Mouse (Mus musculus): ENCODE measurements around the gene Cd68. TPM values are rescaled to one million over a fixed set of nuclear protein-coding genes. Genes with fewer than 3 reads are reported as not detected.

Gene Cd68
- polyA plus RNA-seq, 1 experiment: 1.2 TPM

- TF ChIP-seq GATA1 (IDR thresholded peaks at IDR 0.05; ENCODE audit: low read length): no peak
These were observed 37.7 kb downstream of the Cd68 start for GRCm38 (mm10) chr11:69628286-69628685.

- no peak for TF ChIP-seq GATA1 (IDR thresholded peaks at IDR 0.05; ENCODE audit: low read length)
These were observed 42.9 kb downstream of the Cd68 start for GRCm38 (mm10) chr11:69623006-69623405.

DNA sequence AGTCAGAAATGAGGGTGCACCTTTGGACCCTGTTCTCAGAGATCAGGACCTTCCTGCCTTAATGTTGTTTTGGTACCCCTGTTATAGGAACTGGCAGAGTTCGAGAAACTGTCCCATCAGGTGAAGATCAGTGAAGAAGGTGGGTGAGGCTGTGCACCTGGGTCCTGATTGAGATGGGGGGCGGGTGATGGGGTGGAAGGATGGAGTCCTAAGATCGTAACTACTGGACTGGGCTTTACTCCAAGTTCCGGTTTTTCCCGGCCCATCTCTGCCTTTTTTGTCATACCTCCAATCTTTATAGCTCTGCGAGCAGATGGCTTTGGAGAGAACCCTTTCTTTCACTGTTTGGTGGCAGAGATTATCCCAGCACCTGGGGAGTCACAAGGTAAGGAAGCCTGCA is 43.5 kb downstream of the Cd68 start:
- no peak for TF ChIP-seq GATA1 (IDR thresholded peaks at IDR 0.05; ENCODE audit: low read length)

DNA sequence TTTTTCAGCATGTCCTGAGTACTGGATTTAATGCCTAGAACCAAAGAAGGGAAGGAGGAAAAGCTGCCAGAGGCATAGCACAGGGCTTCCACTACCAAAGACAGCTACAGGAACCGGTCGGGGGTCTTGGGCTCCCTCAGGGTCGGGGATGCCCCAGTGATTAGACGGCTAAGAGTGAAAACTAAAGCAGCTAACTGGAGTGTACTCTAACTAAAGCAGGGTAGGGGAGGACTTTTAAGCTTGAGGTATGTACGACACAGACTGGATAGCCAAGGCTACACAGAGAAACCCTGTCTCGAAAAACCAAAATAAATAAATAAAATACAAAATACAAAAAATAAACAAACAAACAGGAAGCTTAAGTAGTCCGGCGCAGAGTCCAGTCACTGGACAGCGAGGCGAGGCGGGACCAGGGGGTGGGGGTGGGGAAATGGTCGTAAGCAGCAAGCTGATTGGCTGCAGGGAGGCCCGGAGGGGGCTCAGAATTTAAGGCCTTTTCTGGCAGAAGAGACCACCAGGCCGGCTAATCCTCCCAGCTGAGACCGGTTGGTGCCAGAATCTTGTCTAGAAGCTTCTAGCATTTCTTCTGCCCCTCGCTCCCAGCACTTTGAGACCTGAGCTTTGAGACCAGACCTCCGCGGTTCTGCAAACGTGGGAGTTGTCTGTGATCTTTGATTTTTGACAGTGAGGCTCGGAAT is 44.2 kb downstream of the Cd68 start, which contains the start of gene Sat2:
TSS of gene Sat2 (plus strand) at position 454 of the 698 bp plus-strand sequence.
- no peak for TF ChIP-seq GATA1 (IDR thresholded peaks at IDR 0.05; ENCODE audit: low read length)

- no peak for TF ChIP-seq GATA1 (IDR thresholded peaks at IDR 0.05; ENCODE audit: low read length)
These were observed 45.4 kb downstream of the Cd68 start for GRCm38 (mm10) chr11:69620394-69621081.

GRCm38 (mm10) chr11:69617805-69618204 is 48.1 kb downstream of the Cd68 start, which contains the start of gene Shbg:
Shbg (minus strand) TSS chr11:69617905.
- no peak for TF ChIP-seq GATA1 (IDR thresholded peaks at IDR 0.05; ENCODE audit: low read length)

DNA sequence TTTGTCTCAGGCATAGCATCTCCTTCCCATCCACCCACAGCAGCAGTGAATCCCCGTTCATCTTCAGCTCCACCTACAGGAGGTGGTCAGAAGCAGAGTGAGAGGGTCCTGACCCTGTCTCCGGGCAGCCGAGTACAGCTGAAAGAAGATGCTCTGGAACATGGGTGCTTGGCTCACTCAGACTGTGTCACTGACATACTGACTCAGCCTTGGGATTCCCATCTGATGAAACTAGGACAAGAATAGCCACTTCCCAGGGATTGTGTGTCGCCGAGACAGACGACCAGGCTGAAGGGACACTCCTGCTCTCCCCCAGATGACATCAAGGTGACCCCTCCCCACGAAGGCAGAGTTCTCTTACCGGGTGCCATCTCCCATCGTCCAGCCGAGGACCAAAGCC is 49.2 kb downstream of the Cd68 start:
- TF ChIP-seq GATA1 (IDR thresholded peaks at IDR 0.05; ENCODE audit: low read length): no peak

Other genes starting within 250 kb of the Cd68 start
- 0.01 and 0.02 TPM in 2 replicates for gene Dnah2, start 117.0 kb downstream of the Cd68 start, polyA plus RNA-seq (2012)
- 0.66 and 0.68 TPM in 2 replicates for gene Efnb3, start 105.9 kb downstream of the Cd68 start, polyA plus RNA-seq (2012)
- gene Wrap53, start 85.9 kb downstream of the Cd68 start, polyA plus RNA-seq (2012): 11.0 and 23.0 TPM in 2 replicates
- 209 and 211 TPM in 2 replicates for gene Trp53, start 85.8 kb downstream of the Cd68 start, polyA plus RNA-seq (2012)
- 69.6 and 87.4 TPM in 2 replicates for gene Atp1b2, start 60.2 kb downstream of the Cd68 start, polyA plus RNA-seq (2012)
- gene Shbg, start 48.2 kb downstream of the Cd68 start, polyA plus RNA-seq (2012): not detected in 2 replicates
- gene Sat2, start 44.1 kb downstream of the Cd68 start, polyA plus RNA-seq (2012): not detected in 2 replicates
- 76.6 and 104 TPM in 2 replicates for gene Fxr2, start 33.2 kb downstream of the Cd68 start, polyA plus RNA-seq (2012)
- gene Sox15, start 10.8 kb downstream of the Cd68 start, polyA plus RNA-seq (2012): 0.30 and 0.49 TPM in 2 replicates
- 24.4 and 30.0 TPM in 2 replicates for gene Mpdu1, start 3.5 kb downstream of the Cd68 start, polyA plus RNA-seq (2012)
- gene Eif4a1, start 6.3 kb upstream of the Cd68 start, polyA plus RNA-seq (2012): 326 and 403 TPM in 2 replicates
- gene Senp3, start 15.9 kb upstream of the Cd68 start, polyA plus RNA-seq (2012): 117 and 153 TPM in 2 replicates
- not detected in 2 replicates for gene Tnfsf13, start 19.6 kb upstream of the Cd68 start, polyA plus RNA-seq (2012)
- not detected in 2 replicates for gene Tnfsf12, start 29.7 kb upstream of the Cd68 start, polyA plus RNA-seq (2012)
- not detected in 2 replicates for gene Tnfsfm13, start 29.9 kb upstream of the Cd68 start, polyA plus RNA-seq (2012)
- 65.1 and 65.3 TPM in 2 replicates for gene Polr2a, start 92.5 kb upstream of the Cd68 start, polyA plus RNA-seq (2012)
- gene Slc35g3, start 95.8 kb upstream of the Cd68 start, polyA plus RNA-seq (2012): not detected in 2 replicates
- 14.5 and 15.2 TPM in 2 replicates for gene Zbtb4, start 99.8 kb upstream of the Cd68 start, polyA plus RNA-seq (2012)
- 0.03 and 0.11 TPM in 2 replicates for gene Chrnb1, start 129.8 kb upstream of the Cd68 start, polyA plus RNA-seq (2012)
- 0.39 and 0.53 TPM in 2 replicates for gene Fgf11, start 135.7 kb upstream of the Cd68 start, polyA plus RNA-seq (2012)
- gene Tmem102, start 139.5 kb upstream of the Cd68 start, polyA plus RNA-seq (2012): not detected in 2 replicates
- gene Gm39566, start 149.1 kb upstream of the Cd68 start, polyA plus RNA-seq (2012): not detected in 2 replicates
- not detected in 2 replicates for gene Spem2, start 152.3 kb upstream of the Cd68 start, polyA plus RNA-seq (2012)
- not detected in 2 replicates for gene Spem1, start 156.0 kb upstream of the Cd68 start, polyA plus RNA-seq (2012)
- 0.99 and 1.1 TPM in 2 replicates for gene Nlgn2, start 171.6 kb upstream of the Cd68 start, polyA plus RNA-seq (2012)
- gene Tmem256, start 172.4 kb upstream of the Cd68 start, polyA plus RNA-seq (2012): 404 and 460 TPM in 2 replicates
- 43.0 and 56.9 TPM in 2 replicates for gene Plscr3, start 180.2 kb upstream of the Cd68 start, polyA plus RNA-seq (2012)
- 0.09 and 0.91 TPM in 2 replicates for gene Tnk1, start 192.6 kb upstream of the Cd68 start, polyA plus RNA-seq (2012)
- not detected in 2 replicates for gene Tmem95, start 211.9 kb upstream of the Cd68 start, polyA plus RNA-seq (2012)
- gene Kctd11, start 215.3 kb upstream of the Cd68 start, polyA plus RNA-seq (2012): 0.27 and 0.39 TPM in 2 replicates
- 107 and 119 TPM in 2 replicates for gene Acap1, start 229.4 kb upstream of the Cd68 start, polyA plus RNA-seq (2012)
- gene 2810408A11Rik, start 234.8 kb upstream of the Cd68 start, polyA plus RNA-seq (2012): 1.0 and 1.5 TPM in 2 replicates
- 83.2 and 85.5 TPM in 2 replicates for gene Neurl4, start 234.9 kb upstream of the Cd68 start, polyA plus RNA-seq (2012)
- 246 and 266 TPM in 2 replicates for gene Gps2, start 247.7 kb upstream of the Cd68 start, polyA plus RNA-seq (2012)

All from G1E-ER4 (cell line).